Mouse (Mus musculus) kidney, adult 2 months (tissue): ENCODE data around the gene Ptprn2. TPM values are rescaled to one million over a fixed set of nuclear protein-coding genes. Genes with fewer than 3 reads are reported as not detected.

Source experiments
- DNase-seq: peaks from one replicate; pipeline ENCODE4 v3.0.0; 2021
- H3K27ac ChIP-seq: fragments of 200-500 bp; 2 replicates; pipeline ENCODE4 v1.5.1; 2012; ENCODE audit warnings: low read depth, low read length, control low read depth, inconsistent platforms; ENCODE audit not compliant: insufficient read depth
- H3K27me3 ChIP-seq: fragments of 200-500 bp; replicated peaks from 2 replicates; pipeline ENCODE4 v1.6.1; 2012; ENCODE audit warnings: mild to moderate bottlenecking, moderate library complexity, low read length, inconsistent platforms; ENCODE audit not compliant: control insufficient read depth, insufficient read depth
- H3K36me3 ChIP-seq: fragments of 200-500 bp; 2 replicates; pipeline ENCODE4 v1.6.1; 2012; ENCODE audit warnings: mild to moderate bottlenecking, moderate library complexity, low read length, inconsistent platforms; ENCODE audit not compliant: control insufficient read depth, insufficient read depth
- H3K4me1 ChIP-seq: fragments of 200-500 bp; 2 replicates; pipeline ENCODE4 v1.6.1; 2011; ENCODE audit warnings: low read length; ENCODE audit not compliant: control insufficient read depth, insufficient read depth
- H3K4me3 ChIP-seq: fragments of 200-500 bp; 2 replicates; pipeline ENCODE4 v1.5.1; 2011; ENCODE audit warnings: mild to moderate bottlenecking, low read depth, low read length, control low read depth; ENCODE audit not compliant: insufficient read depth
- CTCF ChIP-seq: fragments of 200-500 bp; conservative IDR thresholded peaks from 2 replicates; pipeline ENCODE4 v1.5.1; 2011; ENCODE audit warnings: low read depth, mild to moderate bottlenecking, control low read depth, low read length, moderate library complexity, mixed read lengths; ENCODE audit not compliant: insufficient read depth, insufficient read length
- POLR2A ChIP-seq: fragments of 200-500 bp; IDR thresholded peaks from one replicate; pipeline ENCODE4 v1.6.1; 2011; ENCODE audit warnings: low read depth, low read length, control low read depth
- WGBS: fragments of 180-500 bp; shearing (Covaris S2); methylation state at CpG from one replicate; pipeline ENCODE4 v1.1.7; 2018; 5-methylcytosine and 5-hydroxymethylcytosine counted together
- polyA plus RNA-seq: library from polyadenylated mRNA; depleted of rRNA; stranded (reverse); fragments of >200 nt; gene quantifications from 2 replicates; pipeline ENCODE4 v1.2.3, GENCODE M21; 2012

The Ptprn2 gene
- polyA plus RNA-seq, 1 experiment = 0.91 TPM

- Histone ChIP-seq H3K36me3 (no peaks in the 10 kb centered on the region), H3K27ac (no peak overlapping the region), H3K4me3 (no peak overlapping the region), H3K4me1 (no peaks in the 10 kb centered on the region), H3K27me3 (no peaks in the 10 kb centered on the region)
- 62% methylated on average over 4 of the region's 4 CpGs for WGBS
- DNase-seq = peak; percentile 25
- TF ChIP-seq CTCF = no peak
- TF ChIP-seq POLR2A = no peak
Measured at GRCm38 (mm10) chr12:116778095-116779090, 292.9 kb downstream of the Ptprn2 start.

- TF ChIP-seq CTCF (no peak), POLR2A (no peak)
- DNase-seq = no peak
- 87% methylated on average over 1 of the region's 1 CpGs for WGBS
Measured at GRCm38 (mm10) chr12:116780419-116780818, 294.9 kb downstream of the Ptprn2 start.

GRCm38 (mm10) chr12:116785731-116786130 lies 300.2 kb downstream of the Ptprn2 start:
- no peak for DNase-seq
- H3K36me3 ChIP-seq = no peaks in the 10 kb centered on the region
- H3K4me3 ChIP-seq = no peak overlapping the region
- H3K27ac ChIP-seq = no peak overlapping the region
- 87% methylated on average over 3 of the region's 3 CpGs for WGBS
- no peaks in the 10 kb centered on the region for H3K4me1 ChIP-seq
- TF ChIP-seq CTCF = no peak
- no peak for TF ChIP-seq POLR2A
- H3K27me3 ChIP-seq = no peaks in the 10 kb centered on the region

More at GRCm38 (mm10) chr12:116780419-116780818, 294.9 kb downstream of the Ptprn2 start:
- H3K4me1 ChIP-seq = no peaks in the 10 kb centered on the region
- H3K36me3 ChIP-seq = no peaks in the 10 kb centered on the region
- no peak overlapping the region for H3K27ac ChIP-seq
- H3K4me3 ChIP-seq = no peak overlapping the region
- no peaks in the 10 kb centered on the region for H3K27me3 ChIP-seq

GRCm38 (mm10) chr12:116788346-116788745 lies 302.8 kb downstream of the Ptprn2 start:
- Histone ChIP-seq H3K27me3 (no peaks in the 10 kb centered on the region), H3K4me3 (no peak overlapping the region), H3K36me3 (no peaks in the 10 kb centered on the region), H3K4me1 (no peaks in the 10 kb centered on the region), H3K27ac (no peak overlapping the region)
- WGBS = 84% methylated on average over 3 of the region's 3 CpGs
- TF ChIP-seq CTCF (no peak), POLR2A (no peak)
- no peak for DNase-seq

- H3K36me3 ChIP-seq = no peaks in the 10 kb centered on the region
- WGBS = 89% methylated on average over 5 of the region's 5 CpGs
- no peaks in the 10 kb centered on the region for H3K4me1 ChIP-seq
- no peak overlapping the region for H3K4me3 ChIP-seq
- H3K27ac ChIP-seq = no peak overlapping the region
- no peak for TF ChIP-seq CTCF
- TF ChIP-seq POLR2A = no peak
- DNase-seq = no peak
- H3K27me3 ChIP-seq = no peaks in the 10 kb centered on the region
Measured at GRCm38 (mm10) chr12:116803331-116803730, 317.8 kb downstream of the Ptprn2 start.

- Histone ChIP-seq H3K36me3 (no peaks in the 10 kb centered on the region), H3K4me3 (no peak overlapping the region), H3K4me1 (no peaks in the 10 kb centered on the region), H3K27me3 (no peaks in the 10 kb centered on the region), H3K27ac (no peak overlapping the region)
- 64% methylated on average over 2 of the region's 2 CpGs for WGBS
- no peak for TF ChIP-seq CTCF
- no peak for TF ChIP-seq POLR2A
- DNase-seq = no peak
Measured at GRCm38 (mm10) chr12:116804712-116805111, 319.2 kb downstream of the Ptprn2 start.

GRCm38 (mm10) chr12:116805129-116805809 lies 319.7 kb downstream of the Ptprn2 start:
- Histone ChIP-seq H3K4me3 (no peak overlapping the region), H3K4me1 (no peaks in the 10 kb centered on the region), H3K27me3 (no peaks in the 10 kb centered on the region), H3K27ac (no peak overlapping the region), H3K36me3 (no peaks in the 10 kb centered on the region)
- 63% methylated on average over 2 of the region's 2 CpGs for WGBS
- DNase-seq = no peak
- TF ChIP-seq CTCF (no peak), POLR2A (no peak)
